Mouse (Mus musculus) regulatory T cell (primary cell): ENCODE data around the gene Spaca6.

Experiments used
- in situ Hi-C: fragments of 300-600 bp; cut with MboI, MseI; formaldehyde crosslinking; loops from one replicate; pipeline ENCODE4 v1.15.1; 2025; ENCODE audit warnings: high pct_unique_total_duplicates

Spaca6 gene

DNA sequence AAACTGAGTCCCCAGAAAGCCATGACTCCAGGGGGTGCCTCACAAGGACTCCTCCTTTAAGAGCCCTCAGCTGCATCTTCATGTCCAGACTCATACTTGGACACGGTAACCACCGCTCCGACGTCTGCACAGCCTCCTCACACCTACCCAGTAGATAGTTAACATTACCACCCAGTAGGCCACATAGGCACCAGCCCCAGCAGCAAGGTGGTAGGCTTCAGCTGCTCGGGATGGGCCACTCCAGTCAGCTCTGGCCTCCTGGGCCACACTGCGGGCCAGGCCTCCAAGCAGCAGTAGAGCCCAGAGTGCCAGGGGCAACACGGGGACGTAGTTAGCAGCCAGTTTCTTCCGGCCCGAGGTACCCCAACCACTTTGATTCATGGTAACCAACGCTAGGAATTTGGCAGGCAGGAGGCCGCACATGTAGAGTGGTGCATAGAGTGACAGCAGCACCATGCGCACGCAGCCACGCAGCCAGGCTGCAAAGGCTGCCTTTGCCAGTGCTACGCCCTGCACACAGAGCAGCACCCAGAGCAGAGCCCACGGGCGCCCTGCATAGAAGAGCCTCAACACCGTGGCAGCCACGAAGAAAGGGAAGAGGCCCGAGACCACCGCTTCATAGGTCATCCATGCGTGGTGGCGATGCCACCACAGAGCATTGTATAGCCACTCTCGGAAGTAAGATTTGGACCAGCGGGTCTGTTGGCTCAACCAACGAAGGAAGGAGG lies 16.7 kb downstream of the Spaca6 start:
- in situ Hi-C loops = loop anchor here (5.0 kb wide), 1 partner anchor 76 kb away; no protein-coding TSS in a partner anchor

GRCm38 (mm10) chr17:17844606-17845005 lies 17.6 kb downstream of the Spaca6 start:
- in situ Hi-C loops = loop anchor here (5.0 kb wide), 1 partner anchor 77 kb away; no protein-coding TSS in a partner anchor

DNA sequence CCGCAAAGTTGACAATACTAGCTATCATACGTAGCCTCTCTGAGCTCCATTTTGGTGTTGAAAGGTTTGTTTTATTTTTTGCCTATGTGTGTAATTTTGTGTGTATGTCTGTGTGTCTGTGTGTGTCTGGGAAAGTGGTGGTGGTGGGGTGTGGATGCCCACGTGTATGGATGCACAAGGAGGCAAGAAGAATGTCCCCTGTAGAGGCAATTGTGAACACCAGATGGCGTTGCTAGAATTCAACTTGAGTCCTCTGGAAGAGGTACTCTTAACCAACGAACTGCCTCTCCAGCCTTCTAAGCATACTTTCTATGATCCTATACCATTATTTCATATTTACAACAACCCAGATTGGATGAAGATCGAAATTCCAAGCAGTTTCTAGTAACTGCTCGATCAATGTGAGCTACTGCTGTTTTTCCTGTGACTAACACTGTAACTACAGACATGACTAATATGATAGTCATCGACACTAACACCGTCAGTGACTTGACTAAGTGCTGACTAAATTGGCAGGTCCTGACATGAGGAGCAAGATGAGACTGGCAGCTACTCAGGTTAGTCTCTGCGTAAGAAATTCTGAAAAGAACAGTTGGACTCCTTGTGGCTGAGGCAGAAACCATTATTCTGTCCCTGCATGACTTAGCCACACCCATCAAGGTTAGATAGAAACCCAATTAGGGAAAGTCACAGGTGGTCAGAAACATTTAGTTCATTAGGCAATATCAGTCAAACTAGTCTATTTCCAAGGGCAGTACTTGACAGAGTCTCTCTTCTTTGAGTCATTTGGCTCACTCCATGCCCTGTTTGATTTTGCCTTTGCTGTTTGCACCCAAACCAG lies 18.4 kb downstream of the Spaca6 start:
- in situ Hi-C loops = no loop called here

DNA sequence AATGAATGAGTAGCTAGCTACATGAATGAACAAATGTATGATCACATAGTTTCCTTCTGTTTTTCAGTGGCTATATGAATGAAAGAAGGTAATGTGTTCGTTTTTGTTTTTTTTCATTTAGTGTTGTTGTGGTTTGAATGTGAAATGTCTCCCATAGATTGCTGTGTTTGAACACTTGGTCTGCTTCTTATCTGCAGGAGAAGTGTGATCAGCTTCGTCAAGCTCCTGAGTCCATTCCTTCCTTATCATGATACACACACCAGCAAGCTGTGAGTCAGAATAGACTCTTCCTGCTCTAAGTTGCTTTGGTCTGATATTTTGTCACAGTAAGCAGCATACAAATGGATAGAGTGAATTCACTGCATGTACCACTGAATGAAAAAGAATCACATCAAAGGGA lies 22.0 kb downstream of the Spaca6 start:
- in situ Hi-C loops = no loop called here

DNA sequence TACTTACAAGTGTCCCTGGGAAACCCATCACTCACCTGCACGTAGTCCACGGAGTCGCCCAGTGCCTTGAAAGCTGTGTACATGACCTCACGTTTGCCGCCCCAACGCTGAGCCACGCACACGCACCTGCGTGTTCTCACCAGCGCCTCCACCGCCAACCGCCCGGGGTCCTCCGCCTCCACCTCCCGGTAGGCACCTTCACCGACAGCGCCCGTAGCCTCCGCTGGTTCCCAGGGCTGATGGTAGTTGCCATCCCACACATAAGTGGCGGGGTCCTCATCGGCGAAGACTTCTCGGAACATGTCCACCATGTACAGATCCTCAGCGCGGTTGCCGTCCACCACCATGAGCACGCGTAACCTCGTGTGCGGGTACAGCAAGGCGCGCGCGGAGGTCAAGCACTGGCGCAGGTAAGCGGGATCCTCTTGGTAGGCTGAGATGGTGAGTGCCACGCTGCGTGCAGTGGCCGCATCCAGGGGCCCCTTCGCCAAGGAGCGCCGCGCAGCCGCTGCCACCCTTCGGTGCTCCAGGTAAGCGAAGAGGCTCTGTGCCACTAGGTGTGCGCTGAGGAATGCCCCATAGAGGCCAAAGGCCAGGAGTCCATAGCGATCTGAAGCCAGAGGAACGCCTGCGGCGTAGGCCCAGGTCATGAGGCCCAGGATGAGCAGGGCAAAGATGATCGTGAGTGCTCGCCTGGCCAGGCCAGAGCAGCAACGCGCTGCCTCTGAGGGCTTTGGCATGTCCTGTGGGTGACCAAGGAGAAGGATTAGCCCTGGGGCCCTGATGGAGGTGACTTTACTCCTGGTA lies 23.2 kb downstream of the Spaca6 start:
- in situ Hi-C loops = no loop called here

DNA sequence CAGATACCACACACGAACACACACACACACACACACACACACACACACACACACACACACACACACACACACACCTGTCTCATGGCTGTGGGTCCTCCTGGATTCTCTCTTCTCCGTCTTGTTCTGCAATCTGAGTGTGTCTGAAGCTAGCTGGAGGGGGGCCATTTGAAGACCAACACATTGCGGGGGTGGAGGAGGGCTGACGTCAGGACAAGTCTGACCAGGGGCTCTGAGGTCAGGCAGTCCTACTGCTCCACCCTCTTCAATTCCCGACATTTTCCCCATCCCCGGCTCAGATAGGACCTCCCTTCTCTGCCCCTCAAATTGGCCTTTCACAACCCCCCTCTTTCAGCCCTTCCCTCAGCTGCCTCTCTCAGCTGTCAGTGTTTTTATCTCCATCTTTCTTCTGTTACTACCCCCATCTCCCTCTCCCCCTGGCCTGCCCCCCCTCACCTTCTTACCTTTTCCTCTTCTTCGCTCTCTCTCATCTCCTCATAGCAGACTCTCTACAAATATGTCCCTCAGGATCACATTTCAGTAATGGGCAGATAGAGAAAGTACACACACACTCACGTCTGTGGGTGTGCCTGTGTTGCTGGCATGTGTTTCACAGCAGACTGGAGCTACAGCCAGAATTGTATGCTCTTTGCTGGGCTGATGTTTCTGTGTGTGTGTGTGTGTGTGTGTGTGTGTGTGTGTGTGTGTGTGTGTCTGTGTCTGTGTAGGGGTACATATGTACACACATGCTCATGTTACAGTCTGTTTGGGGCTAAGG lies 28.3 kb downstream of the Spaca6 start, which contains the start of gene Has1:
Gene Has1, minus strand, starts transcription at position 142 of the 775 bp plus-strand sequence.
- in situ Hi-C loops = no loop called here

DNA sequence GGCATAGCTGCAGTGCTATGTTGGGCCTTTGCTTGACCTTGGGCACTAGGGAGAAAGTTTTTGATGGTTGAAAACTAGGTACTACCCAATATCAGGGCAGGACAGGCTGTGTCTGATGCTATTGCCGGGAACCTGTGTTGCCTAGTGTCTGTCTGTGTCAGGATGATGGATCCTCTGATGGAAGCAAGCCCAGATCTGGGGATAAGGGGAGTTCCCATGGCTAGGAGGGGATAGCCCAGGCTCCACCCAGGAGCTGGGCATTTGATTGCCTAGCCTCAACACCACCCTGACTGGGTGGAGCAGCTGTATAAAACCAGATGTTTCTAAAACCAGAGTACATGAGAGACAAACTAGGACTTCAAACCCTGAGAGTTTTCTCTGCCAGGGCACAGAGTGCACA lies 29.7 kb downstream of the Spaca6 start:
- in situ Hi-C loops = no loop called here

GRCm38 (mm10) chr17:17857446-17857845 lies 30.5 kb downstream of the Spaca6 start:
- in situ Hi-C loops = no loop called here

DNA sequence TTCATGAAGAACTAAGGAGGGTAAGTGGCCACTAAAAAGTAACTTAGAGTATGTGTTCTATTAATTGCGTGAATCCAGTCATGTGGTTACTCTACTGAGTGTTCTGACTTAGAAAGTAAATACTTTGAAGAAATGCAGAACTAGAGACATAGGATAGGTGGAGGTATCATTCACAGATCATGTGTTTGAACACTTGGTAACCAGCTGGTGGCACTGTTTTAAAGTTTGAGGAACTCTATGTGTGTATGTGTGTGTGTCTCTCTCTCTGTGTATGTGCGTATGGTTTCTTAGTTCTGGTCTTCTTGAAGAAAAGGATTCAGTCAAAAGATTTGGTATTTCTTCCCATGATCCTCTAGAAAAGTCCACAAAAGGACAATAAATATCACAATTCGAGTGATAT lies 33.2 kb downstream of the Spaca6 start:
- in situ Hi-C loops = no loop called here

DNA sequence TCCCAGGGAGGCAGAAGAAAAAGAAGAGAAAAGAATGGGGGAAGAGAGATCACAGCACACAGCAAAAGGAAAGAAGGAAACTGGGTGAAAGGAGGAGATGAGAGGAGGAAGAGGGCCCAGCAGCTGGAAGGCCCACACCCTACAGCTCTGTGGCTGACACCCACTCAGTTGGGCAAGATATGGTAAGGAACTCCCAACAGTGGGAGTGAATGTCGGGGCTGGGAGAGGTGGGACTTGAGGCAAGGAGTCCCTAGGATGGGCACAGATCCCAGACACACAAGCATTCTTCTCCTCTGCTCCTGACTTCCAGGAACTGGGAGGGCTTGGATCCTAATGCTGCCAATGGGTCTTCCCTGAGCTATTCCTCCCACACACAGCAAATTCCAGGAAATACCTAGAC lies 35.4 kb downstream of the Spaca6 start:
- in situ Hi-C loops = no loop called here

DNA sequence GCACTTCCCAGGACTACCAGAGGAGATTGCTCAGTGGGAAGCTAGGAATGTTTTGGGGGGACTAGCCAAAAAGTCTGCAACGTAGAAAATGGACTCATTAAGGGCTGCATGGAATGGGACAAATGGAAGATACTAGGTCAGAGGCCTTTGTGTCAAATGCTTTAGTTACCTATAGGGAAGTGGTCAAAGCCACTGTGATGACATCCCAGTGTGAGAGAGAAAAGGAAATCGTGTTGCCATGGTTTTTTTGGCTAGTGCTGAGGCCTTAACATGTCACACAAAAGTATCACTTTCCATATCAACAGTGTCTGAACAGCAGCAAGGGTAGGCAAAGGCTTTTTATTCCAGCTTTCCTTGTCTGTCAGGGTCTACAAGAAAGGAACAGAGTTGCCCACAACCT lies 38.2 kb downstream of the Spaca6 start:
- in situ Hi-C loops = no loop called here

GRCm38 (mm10) chr17:17866801-17867469 lies 40.0 kb downstream of the Spaca6 start:
- in situ Hi-C loops = no loop called here

DNA sequence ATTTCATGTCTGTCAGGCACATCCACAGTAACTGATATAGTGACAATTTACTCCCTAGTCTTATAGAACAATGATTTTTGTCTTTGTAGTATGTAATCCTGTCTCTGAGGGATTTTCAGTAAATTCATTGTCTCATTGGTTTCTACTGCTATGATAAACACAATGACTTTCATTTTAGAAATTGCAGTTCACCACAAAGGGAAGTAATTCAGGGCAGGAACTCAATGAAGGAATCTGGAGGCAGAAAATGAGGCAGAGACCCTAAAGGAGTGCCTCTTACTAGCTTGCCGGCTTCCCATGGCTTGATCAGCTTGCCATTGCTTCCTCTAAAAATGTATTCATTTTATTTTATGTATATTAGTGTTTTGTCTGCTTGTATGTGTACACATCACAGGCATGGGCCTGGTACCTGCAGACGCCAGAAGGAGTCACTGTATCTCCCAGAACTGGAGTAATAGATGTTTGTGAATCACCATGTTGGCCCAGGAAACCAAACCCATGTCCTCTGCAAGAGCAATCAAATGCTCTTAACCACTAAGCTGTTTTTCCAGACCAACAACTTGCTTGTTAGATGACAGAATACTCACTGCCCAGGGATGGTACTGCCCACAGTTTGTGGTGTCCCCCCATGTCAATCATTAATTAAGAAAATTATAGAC lies 44.1 kb downstream of the Spaca6 start:
- in situ Hi-C loops = no loop called here

GRCm38 (mm10) chr17:17871697-17872096 lies 44.7 kb downstream of the Spaca6 start:
- in situ Hi-C loops = no loop called here

DNA sequence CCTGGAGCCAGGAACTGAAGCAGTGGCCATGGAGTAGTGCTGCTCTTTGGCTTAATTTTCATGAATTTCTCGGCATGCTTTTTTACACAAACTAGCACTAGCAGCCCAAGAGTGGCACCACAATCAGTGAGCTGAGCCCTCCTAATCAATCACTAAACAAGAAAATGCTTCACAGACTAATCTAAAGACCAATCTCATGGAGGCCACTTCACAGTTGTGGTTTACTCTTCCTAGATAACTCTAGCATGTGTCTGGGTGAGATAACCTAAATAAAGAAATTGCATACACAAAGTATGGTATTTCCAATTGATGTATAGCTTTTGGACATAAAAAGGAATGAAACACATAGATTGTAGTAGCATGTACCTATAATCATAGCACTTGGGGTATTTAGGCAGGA lies 52.4 kb downstream of the Spaca6 start:
- in situ Hi-C loops = no loop called here

DNA sequence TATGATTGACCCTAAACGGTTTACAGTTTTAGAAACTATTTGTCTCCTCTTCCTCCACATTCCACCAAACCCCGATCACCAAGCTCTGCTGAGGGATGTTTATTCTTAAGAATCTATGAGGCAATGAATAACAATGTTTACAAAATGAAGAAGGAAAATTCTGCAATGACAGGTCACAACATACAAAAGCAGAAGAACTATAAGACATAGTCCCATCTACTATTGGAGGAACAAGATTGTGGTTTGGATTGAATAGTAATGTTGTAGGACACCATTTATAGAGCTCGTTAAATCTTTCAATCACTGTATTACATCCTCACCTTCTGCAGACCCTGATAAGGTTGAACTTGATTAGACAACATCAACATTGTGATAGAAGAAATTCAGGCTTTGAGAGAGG lies 55.7 kb downstream of the Spaca6 start:
- in situ Hi-C loops = no loop called here

GRCm38 (mm10) chr17:17883840-17884239 lies 56.9 kb downstream of the Spaca6 start, which contains the start of gene Fpr1:
Fpr1 (minus strand) TSS chr17:17883940.
- in situ Hi-C loops = no loop called here

- in situ Hi-C loops = no loop called here
Measured at GRCm38 (mm10) chr17:17887774-17888248, 60.9 kb downstream of the Spaca6 start, which contains the start of the genes Fpr2 and Fpr3. Fpr2 (plus strand) TSS chr17:17887824. Fpr3 (plus strand) TSS chr17:17887852.

DNA sequence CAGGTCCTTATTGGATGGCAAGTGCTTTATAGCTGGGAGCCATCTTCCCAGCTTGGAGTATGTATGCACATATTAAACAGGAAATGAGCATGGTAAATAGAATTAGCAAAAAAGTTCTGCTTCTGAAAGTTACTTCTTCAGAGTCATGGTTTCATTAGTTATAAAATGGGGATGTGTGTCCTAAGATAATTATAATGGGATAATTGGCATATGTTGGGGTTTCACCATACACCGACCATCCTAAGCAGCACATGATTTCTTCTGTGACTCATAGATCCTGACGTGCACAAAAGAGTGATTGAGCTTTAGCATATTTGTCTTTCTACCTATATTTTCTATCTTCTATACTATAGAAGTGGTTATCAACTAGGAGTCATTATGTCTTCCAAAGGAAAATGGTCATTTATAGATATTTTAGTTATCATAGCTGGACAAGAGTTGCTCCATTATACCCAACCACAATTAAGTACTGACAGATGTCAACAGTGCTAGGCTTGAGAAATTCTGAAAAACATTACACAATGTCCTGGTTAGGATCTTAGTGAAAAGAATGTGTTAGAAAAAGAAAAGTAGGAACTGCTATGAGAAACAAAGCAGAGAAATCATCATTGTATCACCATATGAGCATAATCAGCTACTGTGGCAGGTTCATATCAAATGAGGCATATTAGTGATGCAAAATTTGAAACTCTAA lies 62.9 kb downstream of the Spaca6 start:
- in situ Hi-C loops = no loop called here
